Mouse (Mus musculus): ENCODE results near the gene Btla.
A peak's percentile ranks its signal among the peaks of the same experiment; 100 is the strongest.

Btla gene

GRCm38 (mm10) chr16:45223648-45224388 is at the start of gene Btla:
Gene Btla (plus strand): TSS chr16:45224315.
- DNase-seq (ENCODE audit: low read depth, low spot score) = no peak

- no peak for DNase-seq (ENCODE audit: low read depth, low spot score)
Observed at GRCm38 (mm10) chr16:45178552-45178951, 45.6 kb upstream of the Btla start.

- no peak for DNase-seq (ENCODE audit: low read depth, low spot score)
Observed at GRCm38 (mm10) chr16:45181824-45182223, 42.3 kb upstream of the Btla start.

DNA sequence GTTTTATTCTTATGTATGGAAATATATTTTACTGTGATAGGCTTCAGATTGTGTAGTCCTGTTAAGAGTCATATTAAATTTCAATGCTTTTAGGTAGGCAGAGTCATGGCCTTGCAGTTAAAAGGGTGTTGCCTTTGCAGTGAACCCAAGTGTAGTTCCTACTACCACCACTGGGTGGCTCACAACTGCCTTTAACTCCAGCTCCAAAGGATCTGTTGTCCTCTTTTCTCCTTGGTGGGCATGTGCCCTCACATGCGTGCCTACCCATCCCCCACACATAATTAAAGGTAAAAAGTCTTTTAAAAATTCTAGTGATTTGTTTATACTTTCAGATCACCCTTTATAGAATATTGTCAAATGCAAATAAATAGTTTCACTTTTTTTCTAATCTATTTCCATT is 31.5 kb upstream of the Btla start:
- peak; percentile 37 for DNase-seq (ENCODE audit: low read depth, low spot score)

DNA sequence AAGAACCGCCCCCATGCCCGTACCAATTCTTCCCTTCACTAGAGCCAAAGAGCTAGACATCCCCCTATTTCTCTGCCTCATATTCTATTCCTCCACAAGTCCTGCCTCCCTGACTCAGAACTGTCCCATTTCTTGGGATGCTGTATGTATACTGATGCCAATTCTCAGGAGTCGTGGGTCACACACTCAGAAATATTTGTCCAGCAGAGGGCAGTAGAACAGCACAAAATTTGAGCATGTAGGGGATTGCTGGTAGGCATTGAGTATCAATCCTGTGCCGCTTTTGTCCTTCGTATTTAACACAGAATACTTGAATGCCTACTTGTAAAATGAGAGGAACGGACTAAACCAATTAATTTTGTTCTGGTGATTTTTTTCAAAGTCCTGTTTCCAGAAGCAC is 27.3 kb upstream of the Btla start:
- peak; percentile 13 for DNase-seq (ENCODE audit: low read depth, low spot score)

GRCm38 (mm10) chr16:45201395-45201794 is 22.7 kb upstream of the Btla start:
- no peak for DNase-seq (ENCODE audit: low read depth, low spot score)

- DNase-seq (ENCODE audit: low read depth, low spot score) = no peak
Observed at GRCm38 (mm10) chr16:45204438-45204837, 19.7 kb upstream of the Btla start.

GRCm38 (mm10) chr16:45204859-45205670 is 19.1 kb upstream of the Btla start:
- no peak for DNase-seq (ENCODE audit: low read depth, low spot score)

GRCm38 (mm10) chr16:45222016-45222415 is 2.1 kb upstream of the Btla start:
- no peak for DNase-seq (ENCODE audit: low read depth, low spot score)

GRCm38 (mm10) chr16:45222771-45223170 is 1.3 kb upstream of the Btla start:
- no peak for DNase-seq (ENCODE audit: low read depth, low spot score)

DNA sequence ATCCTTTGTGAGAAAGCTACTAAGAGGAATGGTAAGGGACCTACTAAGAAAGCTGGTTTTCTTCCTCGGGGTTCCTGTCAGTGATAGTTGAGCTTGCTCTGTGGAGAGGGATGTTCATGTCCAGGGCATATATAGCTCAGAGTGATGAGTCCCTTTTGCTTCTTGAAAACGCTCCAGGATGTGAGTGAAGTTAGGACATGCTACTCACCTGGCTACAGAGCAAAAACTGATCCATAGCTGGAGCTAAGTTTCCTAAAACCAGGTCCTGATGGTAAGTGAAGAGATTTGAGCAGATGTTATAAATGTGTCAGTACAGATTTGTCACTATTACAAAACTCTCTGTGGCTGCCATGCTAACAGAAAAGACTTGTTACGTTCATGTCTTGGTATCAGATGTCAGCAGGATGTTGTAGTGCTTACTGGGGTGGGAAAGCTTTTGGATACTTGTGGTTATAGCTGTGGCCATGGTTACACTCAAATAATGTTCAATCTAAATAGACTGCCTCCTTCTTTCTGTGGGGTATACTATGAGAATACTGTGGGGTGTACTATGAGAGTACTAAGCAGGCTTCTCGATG is 405 bp downstream of the Btla start:
- DNase-seq (ENCODE audit: low read depth, low spot score) = no peak

DNA sequence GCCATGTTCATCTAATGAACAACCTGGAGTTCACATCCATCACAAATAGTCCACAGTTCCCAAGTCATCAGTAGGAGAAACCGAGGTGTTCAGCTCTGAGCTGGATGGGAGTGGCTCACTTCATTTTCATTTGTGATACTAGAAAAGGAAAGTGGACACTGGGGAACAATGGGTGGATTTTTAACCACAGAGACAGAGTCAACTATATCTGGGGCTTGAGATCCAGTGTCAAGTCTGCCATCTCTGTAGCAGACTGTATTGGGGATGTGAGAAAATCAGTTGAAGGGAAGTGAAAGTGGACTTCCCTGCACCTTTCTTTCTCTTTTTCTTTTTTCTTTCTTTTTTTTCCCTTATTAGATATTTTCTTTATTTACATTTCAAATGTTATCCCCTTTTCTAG is 2.9 kb downstream of the Btla start:
- no peak for DNase-seq (ENCODE audit: low read depth, low spot score)

- no peak for DNase-seq (ENCODE audit: low read depth, low spot score)
Observed at GRCm38 (mm10) chr16:45231296-45231695, 7.2 kb downstream of the Btla start.

DNA sequence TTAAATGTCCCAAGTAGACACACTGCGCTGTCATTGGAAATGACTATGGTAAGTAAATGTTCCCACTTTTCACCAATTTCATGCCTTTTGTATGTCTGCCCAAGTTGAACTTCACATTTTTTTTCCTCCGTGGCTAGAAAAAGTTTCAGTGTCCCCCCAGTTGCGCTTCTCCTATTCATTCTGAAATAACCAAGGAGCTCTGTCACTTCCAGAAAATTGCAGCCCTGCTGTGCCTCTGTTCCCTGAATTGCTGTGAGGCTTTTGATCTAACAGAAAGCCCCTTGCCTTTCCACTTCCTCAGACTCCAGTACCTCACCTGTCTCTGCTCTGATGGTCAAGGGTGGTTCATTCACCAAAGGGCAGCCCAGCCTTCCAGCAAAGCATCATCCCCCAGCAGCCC is 8.9 kb downstream of the Btla start:
- no peak for DNase-seq (ENCODE audit: low read depth, low spot score)

DNA sequence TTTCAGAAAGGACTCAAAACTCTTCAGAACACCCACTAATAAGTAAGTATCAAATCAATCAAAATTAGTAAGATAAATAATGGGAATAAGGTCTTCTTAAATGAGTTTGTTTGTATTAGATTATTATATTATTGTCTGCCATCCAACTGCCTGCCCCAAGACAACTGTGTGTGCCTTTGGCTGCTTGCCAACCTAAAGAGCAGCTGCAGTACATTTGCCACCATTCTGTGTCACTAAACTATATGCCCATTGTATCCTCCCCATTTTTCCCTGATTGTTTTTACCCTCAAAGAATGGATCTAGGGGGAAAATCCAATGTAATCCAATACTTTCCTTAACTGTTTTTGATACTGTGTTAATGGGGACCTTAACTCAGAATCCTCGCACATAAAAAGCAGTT is 18.6 kb downstream of the Btla start:
- DNase-seq (ENCODE audit: low read depth, low spot score) = no peak

DNA sequence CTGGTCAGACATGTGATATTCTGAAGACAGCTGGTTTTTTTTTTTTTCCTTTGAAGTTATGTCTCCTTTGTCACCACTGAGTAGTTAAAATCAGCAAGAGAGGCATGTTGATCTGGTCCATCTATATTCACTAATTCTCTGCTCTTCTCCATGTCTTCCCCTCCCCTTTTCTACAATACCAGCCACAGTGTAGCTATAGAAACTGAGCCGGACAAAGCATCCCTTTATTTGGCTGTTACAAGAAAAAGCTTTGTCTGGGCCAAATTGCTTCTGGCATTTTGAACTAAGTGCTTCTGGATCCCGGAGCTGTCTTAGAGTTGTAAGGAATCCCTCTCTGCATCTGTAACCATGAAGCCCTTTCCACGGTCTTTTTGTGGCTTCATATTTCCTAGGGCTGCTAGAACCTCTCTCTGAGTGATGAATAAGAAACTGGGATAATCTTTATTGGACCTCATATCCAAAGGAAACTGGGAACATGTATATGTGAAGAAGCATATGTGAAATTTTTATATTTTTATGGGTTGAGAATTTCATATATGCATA is 20.9 kb downstream of the Btla start:
- no peak for DNase-seq (ENCODE audit: low read depth, low spot score)

GRCm38 (mm10) chr16:45249761-45250160 is 25.6 kb downstream of the Btla start:
- DNase-seq (ENCODE audit: low read depth, low spot score) = no peak

- DNase-seq (ENCODE audit: low read depth, low spot score) = no peak
Observed at GRCm38 (mm10) chr16:45250317-45250716, 26.2 kb downstream of the Btla start.

DNA sequence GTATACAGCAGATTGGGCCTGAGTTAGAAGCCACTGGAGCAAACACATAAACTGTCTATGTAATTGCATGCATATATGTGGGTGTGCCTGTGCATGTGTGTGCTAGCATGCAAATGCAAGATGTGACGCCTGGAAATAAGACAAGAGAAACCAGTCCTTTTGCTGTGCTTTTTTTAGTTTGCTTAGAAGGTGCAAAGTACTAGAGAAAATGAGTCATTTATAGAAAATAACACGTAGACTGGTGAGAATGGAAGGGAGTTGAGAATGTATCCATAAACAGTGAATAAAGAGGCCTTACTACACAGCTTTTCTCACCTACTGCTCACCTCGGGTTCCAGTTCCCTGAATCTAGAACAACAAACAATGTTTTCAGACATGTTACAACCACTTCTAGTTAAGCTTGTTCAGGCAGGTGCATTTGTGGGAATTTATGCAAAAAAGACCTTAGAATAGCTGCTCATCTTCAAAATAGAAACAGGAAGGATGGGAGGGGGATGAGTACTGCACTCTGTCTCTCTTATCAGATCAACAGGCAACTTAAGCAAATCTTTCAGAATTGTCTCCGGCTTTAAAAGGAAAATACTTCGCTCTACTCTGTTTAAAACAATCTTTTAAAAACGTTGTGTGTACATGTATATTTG is 27.8 kb downstream of the Btla start:
- DNase-seq (ENCODE audit: low read depth, low spot score) = no peak

- DNase-seq (ENCODE audit: low read depth, low spot score) = no peak
Observed at GRCm38 (mm10) chr16:45255183-45255861, 31.2 kb downstream of the Btla start.

DNA sequence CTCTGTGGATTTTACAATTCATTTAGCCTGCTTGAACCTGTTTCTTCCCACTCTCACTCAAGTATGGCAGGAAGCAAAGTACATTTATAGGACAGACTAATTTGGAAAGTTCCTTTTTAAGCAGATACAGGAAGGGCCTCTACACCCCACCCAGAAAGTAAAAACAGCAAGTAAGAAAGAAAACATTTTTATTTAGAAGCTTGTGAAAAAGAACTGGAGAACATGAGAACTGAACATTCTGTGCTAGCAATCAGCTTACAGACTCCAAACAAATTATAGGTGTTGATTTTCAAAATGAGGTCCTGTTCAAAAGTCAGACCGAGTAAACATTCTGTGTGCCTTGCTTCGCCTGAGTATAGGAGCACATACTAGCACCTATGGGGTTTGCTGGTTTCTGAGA is 32.8 kb downstream of the Btla start:
- no peak for DNase-seq (ENCODE audit: low read depth, low spot score)

Data from c-Kit-negative CD71-positive TER-119-positive erythroid progenitor cells, embryonic 14.5 days (primary cell).